ENCODE assay signal across 16 mouse cellular contexts in genomic region chr5:135557051-135557450, GRCm38 (mm10). TPM values are rescaled to one million over a fixed set of nuclear protein-coding genes. Genes with fewer than 3 reads are reported as not detected.
DNase-seq lines count a peak whose midpoint lies in the region; ATAC-seq lines count a peak whose summit lies in the region.
"Had no signal": no experiment of that assay in that cellular context is flagged by ENCODE, and none has a peak within 500 bp of the region (broad histone marks: within the 10 kb centered on the region; RNA-seq: fewer than 3 reads in every experiment).

No protein-coding gene starts in this region.

- no peak overlapping the region for H3K27ac ChIP-seq in intestine, embryonic 15.5 days
- H3K27ac ChIP-seq in intestine, embryonic 16.5 days (ENCODE audit: low read length), result no peak overlapping the region
- no peak overlapping the region for H3K27ac ChIP-seq in embryonic facial prominence, embryonic 11.5 days (replicated peaks; ENCODE audit: low read depth, low read length)
- peak overlapping the region; percentile 73 for H3K27ac ChIP-seq in hindbrain, embryonic 14.5 days
- peak overlapping the region; percentile 77 for H3K27ac ChIP-seq in neural tube, embryonic 14.5 days (ENCODE audit: low read depth, low read length)
- H3K27ac ChIP-seq: heart, embryonic 15.5 days had no signal

- 33% methylated on average over 4 of the region's 4 CpGs for WGBS in intestine, embryonic 15.5 days
- 28% methylated on average over 4 of the region's 4 CpGs for WGBS in intestine, embryonic 16.5 days
- WGBS in embryonic facial prominence, embryonic 11.5 days, result 36% methylated on average over 4 of the region's 4 CpGs
- 17% methylated on average over 4 of the region's 4 CpGs for WGBS in hindbrain, embryonic 14.5 days
- WGBS in neural tube, embryonic 14.5 days, result 9% methylated on average over 4 of the region's 4 CpGs

- no peak for DNase-seq in embryonic facial prominence, embryonic 11.5 days (ENCODE audit: low spot score)
- peak; percentile 31 for DNase-seq in hindbrain, embryonic 14.5 days (ENCODE audit: low spot score)
- no peak for DNase-seq in thymus, adult 18-20 months
- DNase-seq in kidney, postnatal 4 days, result no peak
- no peak for DNase-seq in lung, postnatal 25 days (ENCODE audit: low spot score)
- DNase-seq: kidney, adult 18-20 months; layer of hippocampus, adult 9-11 months; lung, postnatal 36 days; right cerebral cortex, postnatal 25 days had no signal

- H3K9ac ChIP-seq in intestine, embryonic 15.5 days, result no peak overlapping the region
- no peak overlapping the region for H3K9ac ChIP-seq in intestine, embryonic 16.5 days (ENCODE audit: low read depth, low read length)
- H3K9ac ChIP-seq in embryonic facial prominence, embryonic 11.5 days (replicated peaks; ENCODE audit: low read length), result no peak overlapping the region
- H3K9ac ChIP-seq in hindbrain, embryonic 14.5 days, result no peak overlapping the region
- H3K9ac ChIP-seq in neural tube, embryonic 14.5 days (replicated peaks; ENCODE audit: low read depth, low read length), result no peak overlapping the region
- H3K9ac ChIP-seq: heart, embryonic 15.5 days had no signal

- peak; percentile 34; the same call in 1 of the 2 replicates for ATAC-seq in intestine, embryonic 15.5 days
- no peak for ATAC-seq in intestine, embryonic 16.5 days
- ATAC-seq in embryonic facial prominence, embryonic 11.5 days (replicated peaks; ENCODE audit: insufficient number of reproducible peaks, low FRiP score, low TSS enrichment, low read depth), result peak; percentile 85
- ATAC-seq in hindbrain, embryonic 14.5 days (ENCODE audit: low FRiP score), result peak; percentile 78
- ATAC-seq in neural tube, embryonic 14.5 days (ENCODE audit: low read depth), result peak; percentile 92

- H3K36me3 ChIP-seq in intestine, embryonic 15.5 days, result no peaks in the 10 kb centered on the region
- H3K36me3 ChIP-seq in intestine, embryonic 16.5 days (ENCODE audit: control insufficient read depth, insufficient read depth, low read length), result no peaks in the 10 kb centered on the region
- no peaks in the 10 kb centered on the region for H3K36me3 ChIP-seq in embryonic facial prominence, embryonic 11.5 days (replicated peaks; ENCODE audit: control insufficient read depth, insufficient read depth, low read depth, low read length)
- H3K36me3 ChIP-seq in hindbrain, embryonic 14.5 days (replicated peaks; ENCODE audit: control insufficient read depth, insufficient read depth), result no peaks in the 10 kb centered on the region
- no peaks in the 10 kb centered on the region for H3K36me3 ChIP-seq in neural tube, embryonic 14.5 days (ENCODE audit: control insufficient read depth, insufficient read depth, low read length)
- H3K36me3 ChIP-seq: heart, embryonic 15.5 days had no signal

- H3K9me3 ChIP-seq in intestine, embryonic 15.5 days, result no peaks in the 10 kb centered on the region
- H3K9me3 ChIP-seq in intestine, embryonic 16.5 days (ENCODE audit: control insufficient read depth, low read length), result no peaks in the 10 kb centered on the region
- no peaks in the 10 kb centered on the region for H3K9me3 ChIP-seq in embryonic facial prominence, embryonic 11.5 days (replicated peaks; ENCODE audit: control insufficient read depth, low read length)
- H3K9me3 ChIP-seq in hindbrain, embryonic 14.5 days (ENCODE audit: control insufficient read depth, low read length), result no peaks in the 10 kb centered on the region
- H3K9me3 ChIP-seq in neural tube, embryonic 14.5 days (ENCODE audit: control insufficient read depth, low read length), result no peaks in the 10 kb centered on the region
- H3K9me3 ChIP-seq: heart, embryonic 15.5 days had no signal

- H3K4me3 ChIP-seq in intestine, embryonic 15.5 days (replicated peaks), result no peak overlapping the region
- no peak overlapping the region for H3K4me3 ChIP-seq in intestine, embryonic 16.5 days (ENCODE audit: low read length)
- H3K4me3 ChIP-seq in embryonic facial prominence, embryonic 11.5 days (ENCODE audit: low read depth, low read length), result no peak overlapping the region
- no peak overlapping the region for H3K4me3 ChIP-seq in hindbrain, embryonic 14.5 days (replicated peaks; ENCODE audit: low read length)
- H3K4me3 ChIP-seq in neural tube, embryonic 14.5 days (ENCODE audit: low read depth, low read length), result no peak overlapping the region
- H3K4me3 ChIP-seq: heart, embryonic 15.5 days had no signal

- H3K4me2 ChIP-seq in intestine, embryonic 15.5 days (replicated peaks), result no peak overlapping the region
- no peak overlapping the region for H3K4me2 ChIP-seq in intestine, embryonic 16.5 days (ENCODE audit: low read depth, low read length)
- no peak overlapping the region for H3K4me2 ChIP-seq in embryonic facial prominence, embryonic 11.5 days (ENCODE audit: low read depth, low read length)
- H3K4me2 ChIP-seq in hindbrain, embryonic 14.5 days (replicated peaks), result no peak overlapping the region
- no peak overlapping the region for H3K4me2 ChIP-seq in neural tube, embryonic 14.5 days (ENCODE audit: low read depth, low read length)
- H3K4me2 ChIP-seq: heart, embryonic 15.5 days had no signal

- no peaks in the 10 kb centered on the region for H3K4me1 ChIP-seq in intestine, embryonic 15.5 days (replicated peaks)
- H3K4me1 ChIP-seq in intestine, embryonic 16.5 days (ENCODE audit: control insufficient read depth, insufficient read depth, low read length), result no peaks in the 10 kb centered on the region
- H3K4me1 ChIP-seq in embryonic facial prominence, embryonic 11.5 days (ENCODE audit: control insufficient read depth, insufficient read depth, low read length), result no peaks in the 10 kb centered on the region
- no peaks in the 10 kb centered on the region for H3K4me1 ChIP-seq in hindbrain, embryonic 14.5 days (replicated peaks; ENCODE audit: control insufficient read depth, insufficient read depth, low read length)
- peaks cover 10% of the 10 kb centered on the region for H3K4me1 ChIP-seq in neural tube, embryonic 14.5 days (ENCODE audit: control insufficient read depth, insufficient read depth, low read length)

- no peaks in the 10 kb centered on the region for H3K27me3 ChIP-seq in intestine, embryonic 15.5 days (replicated peaks)
- no peaks in the 10 kb centered on the region for H3K27me3 ChIP-seq in intestine, embryonic 16.5 days (replicated peaks; ENCODE audit: control insufficient read depth, insufficient read depth, low read length)
- no peaks in the 10 kb centered on the region for H3K27me3 ChIP-seq in embryonic facial prominence, embryonic 11.5 days (ENCODE audit: control insufficient read depth, insufficient read depth, low read length)
- no peaks in the 10 kb centered on the region for H3K27me3 ChIP-seq in hindbrain, embryonic 14.5 days (ENCODE audit: control insufficient read depth, insufficient read depth, low read length)
- no peaks in the 10 kb centered on the region for H3K27me3 ChIP-seq in neural tube, embryonic 14.5 days (ENCODE audit: control insufficient read depth, insufficient read depth, low read length)
- H3K27me3 ChIP-seq: heart, embryonic 15.5 days had no signal

RNA-seq across cellular contexts. Expression of gene Ccl26, which starts 6.3 kb away (rescaled TPM):
- not detected in 2 replicates for polyA plus RNA-seq in intestine, embryonic 15.5 days (2015; fragmentation: Nextera tagmentation; extraction: Ambion mirVana)
- not detected in 2 replicates for polyA plus RNA-seq in intestine, embryonic 16.5 days (2015; fragmentation: Nextera tagmentation; extraction: Ambion mirVana)
- polyA plus RNA-seq in embryonic facial prominence, embryonic 11.5 days (2014; fragmentation: Nextera tagmentation; extraction: Ambion mirVana), result not detected in 2 replicates
- not detected in 2 replicates for polyA plus RNA-seq in hindbrain, embryonic 14.5 days (2014; fragmentation: Nextera tagmentation; extraction: Ambion mirVana)
- polyA plus RNA-seq in neural tube, embryonic 14.5 days (2014; fragmentation: Nextera tagmentation; extraction: Ambion mirVana), result not detected in 2 replicates
- polyA plus RNA-seq: C2C12; heart, embryonic 15.5 days; liver, adult 2 months; testis, adult 2 months had no signal

RNA-seq across cellular contexts. Expression of gene Hip1, which starts 12.1 kb away (rescaled TPM):
- polyA plus RNA-seq in intestine, embryonic 15.5 days (2015; fragmentation: Nextera tagmentation; extraction: Ambion mirVana), result 20.1 and 20.9 TPM in 2 replicates
- polyA plus RNA-seq in intestine, embryonic 16.5 days (2015; fragmentation: Nextera tagmentation; extraction: Ambion mirVana), result 15.0 and 15.3 TPM in 2 replicates
- polyA plus RNA-seq in embryonic facial prominence, embryonic 11.5 days (2014; fragmentation: Nextera tagmentation; extraction: Ambion mirVana), result 35.3 and 40.2 TPM in 2 replicates
- polyA plus RNA-seq in hindbrain, embryonic 14.5 days (2014; fragmentation: Nextera tagmentation; extraction: Ambion mirVana), result 48.4 and 49.4 TPM in 2 replicates
- polyA plus RNA-seq in neural tube, embryonic 14.5 days (2014; fragmentation: Nextera tagmentation; extraction: Ambion mirVana), result 49.0 and 52.4 TPM in 2 replicates

RNA-seq across cellular contexts. Expression of gene Ccl24, which starts 15.8 kb away (rescaled TPM):
- polyA plus RNA-seq in intestine, embryonic 15.5 days (2015; fragmentation: Nextera tagmentation; extraction: Ambion mirVana), result 19.0 and 22.5 TPM in 2 replicates
- 34.3 and 34.5 TPM in 2 replicates for polyA plus RNA-seq in intestine, embryonic 16.5 days (2015; fragmentation: Nextera tagmentation; extraction: Ambion mirVana)
- polyA plus RNA-seq in embryonic facial prominence, embryonic 11.5 days (2014; fragmentation: Nextera tagmentation; extraction: Ambion mirVana), result 1.4 and 1.5 TPM in 2 replicates
- 2.9 and 3.6 TPM in 2 replicates for polyA plus RNA-seq in hindbrain, embryonic 14.5 days (2014; fragmentation: Nextera tagmentation; extraction: Ambion mirVana)
- polyA plus RNA-seq in neural tube, embryonic 14.5 days (2014; fragmentation: Nextera tagmentation; extraction: Ambion mirVana), result 3.7 TPM in 1 of 2 replicates, not detected in the other
- polyA plus RNA-seq: C2C12 had no signal

Comparison
In these comparisons a context has a peak if more than half of its experiments do, and no peak if none do; other contexts are left out.
1. H3K27ac ChIP-seq: peak in hindbrain, embryonic 14.5 days (single experiment) and neural tube, embryonic 14.5 days (single experiment); none in intestine, embryonic 15.5 days (single experiment), intestine, embryonic 16.5 days (single experiment) and embryonic facial prominence, embryonic 11.5 days (single experiment).